Mouse (Mus musculus): ENCODE data around the gene Trp53bp2. TPM values are rescaled to one million over a fixed set of nuclear protein-coding genes. Genes with fewer than 3 reads are reported as not detected.

Gene Trp53bp2
- polyA plus RNA-seq, 1 experiment: 1.2 TPM

DNA sequence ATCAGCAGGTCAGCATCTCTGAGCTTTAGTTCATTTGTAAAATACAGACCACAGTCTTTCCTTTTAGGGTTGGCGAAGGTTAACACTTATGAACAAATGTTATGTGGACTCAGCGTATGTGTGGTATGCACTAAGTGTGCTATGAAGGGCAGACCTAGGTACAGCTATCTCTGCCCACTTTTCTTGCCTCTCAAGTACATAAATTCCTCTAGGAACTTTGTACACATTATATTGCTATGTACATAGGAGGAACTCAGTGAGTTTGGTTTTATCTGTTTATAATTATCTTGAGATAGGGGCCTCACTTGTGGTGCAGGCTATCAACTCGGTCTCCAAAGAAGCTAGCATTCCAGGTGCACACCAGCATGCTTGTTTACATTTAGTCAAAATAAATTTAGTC lies 9.1 kb upstream of the Trp53bp2 start:
- H3K9me3 ChIP-seq: no peaks in the 10 kb centered on the region
- no peaks in the 10 kb centered on the region for H3K36me3 ChIP-seq (replicated peaks; ENCODE audit: low read length)
- TF ChIP-seq FLI1 (IDR thresholded peaks at IDR 0.05; ENCODE audit: low read length) (no peak), GATA1 (IDR thresholded peaks at IDR 0.05; ENCODE audit: borderline replicate concordance, low read length) (no peak)
- H3K27me3 ChIP-seq (replicated peaks): peaks cover 21% of the 10 kb centered on the region
- peaks cover 28% of the 10 kb centered on the region for H3K4me1 ChIP-seq
- no peak overlapping the region for H3K4me3 ChIP-seq (replicated peaks)

DNA sequence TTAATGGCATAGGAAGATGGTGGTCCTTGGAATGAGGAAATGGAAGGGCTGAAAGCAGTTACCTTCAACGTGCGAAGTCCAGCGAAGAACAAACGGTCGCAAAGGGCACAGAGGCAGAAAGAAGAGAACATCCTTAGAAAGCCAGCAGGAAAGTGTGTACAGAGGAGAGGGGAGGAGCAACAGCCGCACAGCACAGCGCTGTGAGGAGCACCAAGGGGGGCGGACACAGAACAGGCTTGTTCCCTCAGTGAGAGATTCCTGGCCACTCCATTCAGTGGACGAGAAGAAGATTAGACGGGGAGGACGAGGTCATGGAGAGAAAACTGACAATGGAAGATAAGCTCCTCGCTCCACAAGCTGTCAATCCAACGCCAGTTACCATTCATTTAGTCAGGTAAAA lies 5.9 kb upstream of the Trp53bp2 start:
- TF ChIP-seq FLI1 (IDR thresholded peaks at IDR 0.05; ENCODE audit: low read length) (no peak), GATA1 (IDR thresholded peaks at IDR 0.05; ENCODE audit: borderline replicate concordance, low read length) (no peak)
- peaks cover 21% of the 10 kb centered on the region for H3K27me3 ChIP-seq (replicated peaks)

DNA sequence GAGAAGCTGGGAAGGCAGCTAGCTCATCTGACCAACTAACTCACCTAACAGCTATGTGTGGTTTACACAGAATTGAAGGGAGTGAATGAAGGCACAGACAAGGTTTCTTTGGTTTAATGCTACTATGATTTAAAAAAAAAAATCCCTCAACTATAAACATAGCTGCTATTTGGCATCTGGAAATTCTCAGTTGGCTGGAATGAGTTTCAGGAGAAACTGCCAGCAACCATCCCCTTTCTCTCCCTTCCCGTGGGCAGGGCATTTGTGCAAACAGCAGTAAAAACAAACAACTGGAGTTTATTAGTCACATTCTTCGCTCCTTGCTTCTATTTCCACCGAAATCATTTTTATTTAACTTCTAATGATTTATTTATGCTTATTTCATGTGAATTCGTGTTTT lies 2.4 kb upstream of the Trp53bp2 start:
- H3K4me3 ChIP-seq (replicated peaks): no peak overlapping the region
- no peak for TF ChIP-seq GATA1 (IDR thresholded peaks at IDR 0.05; ENCODE audit: borderline replicate concordance, low read length)
- no peak for TF ChIP-seq FLI1 (IDR thresholded peaks at IDR 0.05; ENCODE audit: low read length)
- no peaks in the 10 kb centered on the region for H3K36me3 ChIP-seq (replicated peaks; ENCODE audit: low read length)

More for the DNA sequence above, 5.9 kb upstream of the Trp53bp2 start:
- H3K4me3 ChIP-seq (replicated peaks): no peak overlapping the region
- H3K36me3 ChIP-seq (replicated peaks; ENCODE audit: low read length): no peaks in the 10 kb centered on the region
- H3K4me1 ChIP-seq: peaks cover 31% of the 10 kb centered on the region
- H3K9me3 ChIP-seq: no peaks in the 10 kb centered on the region

DNA sequence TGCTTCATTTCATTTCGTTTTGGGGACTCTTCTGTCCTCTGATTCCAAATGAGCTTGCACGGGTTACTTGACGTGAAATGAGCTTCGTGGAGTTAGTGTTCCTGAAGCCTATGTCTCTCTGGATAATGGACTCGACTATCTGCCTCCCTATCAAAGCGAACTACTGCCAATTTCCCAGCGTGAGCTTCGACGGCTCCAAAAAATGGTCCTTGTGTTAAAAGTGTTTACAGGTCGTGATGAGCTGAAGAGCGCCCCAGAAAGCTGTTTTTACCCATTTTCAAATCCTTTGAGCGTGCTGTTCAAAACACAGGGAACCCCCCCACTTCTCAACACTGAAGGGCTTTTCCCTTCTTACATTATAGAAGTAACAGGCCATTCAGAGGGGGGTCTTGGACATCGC lies 729 bp upstream of the Trp53bp2 start:
- Histone ChIP-seq H3K4me1 (peaks cover 28% of the 10 kb centered on the region), H3K9me3 (no peaks in the 10 kb centered on the region), H3K27me3 (replicated peaks) (peaks cover 6% of the 10 kb centered on the region), H3K36me3 (replicated peaks; ENCODE audit: low read length) (no peaks in the 10 kb centered on the region), H3K4me3 (replicated peaks) (peak overlapping the region; percentile 96)
- TF ChIP-seq FLI1 (IDR thresholded peaks at IDR 0.05; ENCODE audit: low read length) (no peak), GATA1 (IDR thresholded peaks at IDR 0.05; ENCODE audit: borderline replicate concordance, low read length) (no peak)

More for the DNA sequence above, 2.4 kb upstream of the Trp53bp2 start:
- peaks cover 29% of the 10 kb centered on the region for H3K4me1 ChIP-seq
- no peaks in the 10 kb centered on the region for H3K9me3 ChIP-seq
- peaks cover 13% of the 10 kb centered on the region for H3K27me3 ChIP-seq (replicated peaks)

DNA sequence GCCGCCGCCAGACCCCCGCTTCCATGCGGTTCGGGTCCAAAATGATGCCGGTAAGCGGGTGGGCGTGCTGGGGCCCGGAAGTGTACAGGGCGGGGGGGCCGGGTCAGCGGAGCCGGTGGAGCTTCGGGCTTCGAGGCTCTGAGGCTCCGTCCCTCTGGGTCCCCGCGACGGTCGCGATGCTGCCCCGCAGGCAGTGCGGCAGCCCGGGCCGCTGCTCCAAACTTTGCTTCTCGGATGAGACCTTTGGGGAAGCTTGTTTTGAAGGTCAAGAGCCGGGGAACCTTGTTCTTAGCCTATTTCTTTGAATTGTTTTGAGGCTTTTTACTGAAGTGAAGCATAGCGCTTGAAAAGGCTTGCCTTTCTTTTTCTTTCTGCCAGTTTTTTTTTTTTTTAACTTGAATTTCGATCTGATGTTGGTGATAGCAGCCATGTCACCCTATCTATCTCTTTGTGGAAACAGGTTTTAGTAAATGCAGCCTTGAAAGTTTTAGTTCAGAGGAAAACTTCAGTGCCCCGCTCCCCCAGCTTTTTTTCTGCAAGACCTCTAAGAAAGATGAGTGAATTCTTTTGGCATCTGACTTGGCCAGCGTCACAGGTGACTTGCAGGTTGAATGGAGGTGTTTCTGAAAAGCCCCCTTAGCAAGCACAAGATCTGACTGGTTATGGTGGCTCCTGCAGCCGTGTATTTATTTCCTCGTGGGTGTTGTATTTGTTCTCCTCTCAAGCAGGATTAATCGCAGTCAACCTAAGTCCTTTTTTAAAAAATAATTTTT lies 615 bp downstream of the Trp53bp2 start:
- Histone ChIP-seq H3K9me3 (no peaks in the 10 kb centered on the region), H3K36me3 (replicated peaks; ENCODE audit: low read length) (no peaks in the 10 kb centered on the region), H3K27me3 (replicated peaks) (peaks cover 2% of the 10 kb centered on the region), H3K4me3 (replicated peaks) (peak overlapping the region; percentile 96), H3K4me1 (peaks cover 30% of the 10 kb centered on the region)
- TF ChIP-seq FLI1 (IDR thresholded peaks at IDR 0.05; ENCODE audit: low read length) (no peak), GATA1 (IDR thresholded peaks at IDR 0.05; ENCODE audit: borderline replicate concordance, low read length) (no peak)

DNA sequence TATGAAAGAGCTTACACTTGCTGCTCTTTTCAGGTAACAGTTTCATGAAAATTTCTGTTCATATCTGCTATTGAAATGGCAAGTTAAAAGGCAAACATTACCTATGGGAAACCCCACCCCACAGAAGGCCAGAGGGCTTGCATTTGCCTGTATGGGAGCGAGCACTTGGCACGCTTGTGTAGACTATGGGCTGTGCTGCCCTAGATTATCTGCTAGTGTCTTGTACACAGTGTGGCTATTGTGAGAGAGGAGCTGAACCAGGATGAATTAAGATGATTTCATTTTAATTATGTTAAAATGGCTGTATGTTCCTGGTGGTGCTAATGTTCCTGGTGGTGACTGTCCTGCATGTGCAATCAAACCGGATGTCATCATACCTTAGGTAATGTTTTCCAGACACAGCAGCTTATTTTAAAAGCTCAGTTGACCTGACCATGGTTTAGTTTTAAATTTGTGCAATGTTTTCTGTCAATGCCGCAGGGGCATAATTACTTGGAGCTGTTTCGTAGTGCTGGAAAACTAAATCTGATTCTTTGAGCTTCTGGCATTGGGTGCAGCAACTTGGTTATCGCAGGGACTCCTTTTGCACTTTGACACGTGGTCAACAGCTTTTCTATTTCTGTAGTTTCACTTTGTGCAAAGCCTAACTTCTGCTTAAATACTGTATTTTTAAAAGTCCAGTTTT lies 3.8 kb downstream of the Trp53bp2 start:
- Histone ChIP-seq H3K4me1 (peaks cover 39% of the 10 kb centered on the region), H3K36me3 (replicated peaks; ENCODE audit: low read length) (no peaks in the 10 kb centered on the region), H3K9me3 (no peaks in the 10 kb centered on the region), H3K27me3 (replicated peaks) (no peaks in the 10 kb centered on the region), H3K4me3 (replicated peaks) (peak overlapping the region; percentile 44)
- TF ChIP-seq FLI1 (IDR thresholded peaks at IDR 0.05; ENCODE audit: low read length) (no peak), GATA1 (IDR thresholded peaks at IDR 0.05; ENCODE audit: borderline replicate concordance, low read length) (no peak)

DNA sequence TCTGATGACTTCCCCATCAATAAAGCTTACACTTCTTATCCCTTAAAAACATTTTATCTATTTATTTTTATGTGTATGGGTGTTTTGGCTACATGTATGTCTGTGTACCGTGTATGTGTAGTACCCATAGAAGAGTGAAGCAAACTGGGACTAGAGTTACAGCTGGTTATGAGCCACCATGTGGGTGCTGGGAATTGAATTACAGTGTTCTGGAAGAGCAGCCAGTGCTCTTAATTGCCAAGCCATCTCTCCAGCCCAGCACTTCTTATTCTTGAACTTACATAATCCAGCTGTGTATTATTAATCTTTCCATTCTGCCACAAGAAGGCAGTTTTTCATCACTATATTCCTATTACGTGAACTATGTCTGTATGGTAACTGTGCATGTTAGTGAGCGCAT lies 10.5 kb downstream of the Trp53bp2 start:
- Histone ChIP-seq H3K4me1 (peaks cover 31% of the 10 kb centered on the region), H3K36me3 (replicated peaks; ENCODE audit: low read length) (no peaks in the 10 kb centered on the region), H3K27me3 (replicated peaks) (no peaks in the 10 kb centered on the region), H3K4me3 (replicated peaks) (no peak overlapping the region), H3K9me3 (no peaks in the 10 kb centered on the region)
- TF ChIP-seq FLI1 (IDR thresholded peaks at IDR 0.05; ENCODE audit: low read length): no peak
- TF ChIP-seq GATA1 (IDR thresholded peaks at IDR 0.05; ENCODE audit: borderline replicate concordance, low read length): no peak

DNA sequence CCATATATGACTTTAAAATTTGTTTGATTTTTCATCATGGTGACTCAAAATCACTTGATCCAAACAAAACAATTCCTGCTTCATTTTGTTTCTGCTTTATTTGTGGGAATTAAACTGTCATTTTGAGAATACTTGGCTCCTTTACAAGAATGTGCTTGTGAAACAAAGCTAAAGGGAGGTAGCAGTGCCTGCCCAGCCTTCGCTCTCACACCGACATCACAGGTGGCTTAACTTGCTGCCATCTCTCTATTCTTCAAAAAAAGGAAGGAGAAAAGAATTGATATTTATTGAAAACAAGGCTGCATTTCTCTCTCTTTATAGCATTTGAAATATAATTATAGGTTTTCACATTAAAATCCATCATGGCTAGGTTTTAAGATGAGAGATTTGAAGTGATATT lies 15.3 kb downstream of the Trp53bp2 start:
- Histone ChIP-seq H3K4me1 (peaks cover 22% of the 10 kb centered on the region), H3K27me3 (replicated peaks) (no peaks in the 10 kb centered on the region)
- no peak for TF ChIP-seq GATA1 (IDR thresholded peaks at IDR 0.05; ENCODE audit: borderline replicate concordance, low read length)
- TF ChIP-seq FLI1 (IDR thresholded peaks at IDR 0.05; ENCODE audit: low read length): no peak

DNA sequence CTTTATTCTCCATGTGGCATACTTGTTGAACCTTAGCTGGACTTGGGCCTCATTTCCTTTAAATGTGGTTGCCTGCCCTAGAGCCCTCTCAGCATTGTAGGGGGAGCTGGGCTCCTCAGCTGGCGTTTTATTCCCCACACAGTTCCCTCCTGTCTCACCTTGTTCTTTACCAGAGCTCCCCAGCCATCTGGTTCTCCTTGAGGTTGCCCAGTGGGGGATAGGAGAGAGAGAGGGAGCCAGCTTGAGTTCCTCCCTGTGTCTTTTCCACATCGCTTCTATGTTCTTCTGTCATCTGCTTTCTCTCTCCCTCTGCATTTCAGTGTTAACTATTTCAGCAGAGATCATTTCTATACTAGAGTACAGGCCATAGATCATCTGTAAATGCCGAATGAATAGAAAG lies 16.2 kb downstream of the Trp53bp2 start:
- Histone ChIP-seq H3K4me1 (peaks cover 22% of the 10 kb centered on the region), H3K36me3 (replicated peaks; ENCODE audit: low read length) (peaks cover 12% of the 10 kb centered on the region), H3K9me3 (no peaks in the 10 kb centered on the region), H3K4me3 (replicated peaks) (no peak overlapping the region), H3K27me3 (replicated peaks) (no peaks in the 10 kb centered on the region)
- no peak for TF ChIP-seq GATA1 (IDR thresholded peaks at IDR 0.05; ENCODE audit: borderline replicate concordance, low read length)
- no peak for TF ChIP-seq FLI1 (IDR thresholded peaks at IDR 0.05; ENCODE audit: low read length)

More for the DNA sequence above, 15.3 kb downstream of the Trp53bp2 start:
- no peaks in the 10 kb centered on the region for H3K9me3 ChIP-seq
- no peak overlapping the region for H3K4me3 ChIP-seq (replicated peaks)
- H3K36me3 ChIP-seq (replicated peaks; ENCODE audit: low read length): peaks cover 5% of the 10 kb centered on the region

DNA sequence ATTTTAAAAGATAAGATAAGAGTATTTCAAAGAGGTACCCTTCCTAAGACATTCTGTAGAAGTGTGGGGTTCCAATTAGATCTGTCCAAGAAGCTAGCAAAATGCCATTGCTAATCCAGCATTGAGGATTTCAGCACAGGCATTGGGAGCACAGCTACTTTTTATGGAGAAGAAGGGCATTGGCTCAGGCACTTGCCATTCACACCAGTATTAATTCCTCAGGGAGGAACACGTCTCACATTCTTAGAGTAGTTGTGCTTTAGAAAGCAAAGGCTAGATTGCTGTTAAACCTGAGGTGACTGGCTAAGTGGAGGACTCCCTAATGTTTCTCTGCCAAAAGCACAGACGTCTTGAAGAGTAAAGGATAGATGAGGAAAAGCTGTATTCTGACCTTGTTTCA lies 17.5 kb downstream of the Trp53bp2 start:
- H3K4me1 ChIP-seq: peaks cover 10% of the 10 kb centered on the region
- no peak overlapping the region for H3K4me3 ChIP-seq (replicated peaks)
- TF ChIP-seq FLI1 (IDR thresholded peaks at IDR 0.05; ENCODE audit: low read length) (no peak), GATA1 (IDR thresholded peaks at IDR 0.05; ENCODE audit: borderline replicate concordance, low read length) (no peak)
- H3K36me3 ChIP-seq (replicated peaks; ENCODE audit: low read length): peaks cover 20% of the 10 kb centered on the region
- no peaks in the 10 kb centered on the region for H3K27me3 ChIP-seq (replicated peaks)
- H3K9me3 ChIP-seq: no peaks in the 10 kb centered on the region

Data from megakaryocyte, embryonic 14.5 days (primary cell).